Mouse (Mus musculus): ENCODE measurements around the gene Snd1.

Snd1 gene

DNA sequence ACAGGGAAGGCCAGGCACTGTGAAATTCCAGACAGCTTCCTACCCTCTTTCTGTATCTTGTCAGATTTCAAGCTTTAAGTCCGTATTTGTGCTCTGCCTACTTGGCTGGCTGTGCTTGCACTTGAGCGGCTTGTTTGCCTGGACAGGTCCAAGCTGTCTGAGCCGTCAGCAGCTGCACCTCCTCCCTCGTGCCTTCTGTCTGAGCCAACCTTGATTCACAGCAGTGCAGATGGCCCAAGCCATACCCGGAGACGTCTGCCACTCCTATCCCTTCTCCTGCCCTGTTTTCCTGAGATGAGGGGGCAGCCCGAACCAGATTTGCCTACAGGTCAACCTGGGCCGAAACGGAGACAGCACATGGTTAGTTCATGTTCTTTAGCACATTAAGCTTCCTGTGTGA is 342.1 kb downstream of the Snd1 start:
- DNase-seq, result no peak

DNA sequence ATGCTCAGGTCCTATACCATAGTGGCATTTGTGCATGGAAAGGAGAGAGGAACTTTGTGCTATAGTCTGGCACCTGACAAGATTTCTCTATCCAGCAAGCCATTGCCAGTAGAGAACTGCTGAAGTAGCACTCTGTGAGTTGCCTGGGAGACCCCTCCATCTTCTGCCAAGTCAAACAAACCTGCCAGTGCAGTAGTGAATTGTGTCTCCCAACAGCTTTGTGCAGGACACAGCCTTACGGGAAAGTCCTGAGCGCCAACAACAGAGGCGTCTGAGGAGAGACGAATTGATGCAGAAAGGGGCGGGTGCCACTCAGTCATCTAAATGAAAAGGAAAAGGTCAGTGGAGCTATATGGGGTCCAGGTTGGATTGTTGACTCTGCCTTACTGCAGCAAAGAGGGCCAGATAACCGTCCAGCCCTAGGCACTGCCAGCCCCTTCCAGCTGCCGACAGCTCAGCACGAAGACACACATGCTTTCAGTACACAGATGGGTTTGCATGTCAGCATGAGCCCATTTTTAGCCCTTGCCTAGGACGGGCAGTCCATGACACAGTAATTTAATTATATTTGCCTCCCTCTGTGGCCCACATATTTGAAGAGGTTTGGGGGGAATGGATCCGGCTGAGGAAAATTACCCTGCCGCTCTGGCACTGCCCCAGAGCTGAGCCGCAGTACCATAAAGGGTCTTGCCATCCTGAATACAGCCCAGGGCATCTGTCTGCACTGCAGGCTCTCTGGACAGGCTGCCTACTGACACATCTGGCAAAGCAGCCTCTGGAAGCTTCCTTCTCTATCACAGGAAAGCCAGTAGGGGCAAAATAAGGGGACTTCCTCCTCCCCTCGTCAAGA is 344.8 kb downstream of the Snd1 start:
- DNase-seq, result no peak

DNA sequence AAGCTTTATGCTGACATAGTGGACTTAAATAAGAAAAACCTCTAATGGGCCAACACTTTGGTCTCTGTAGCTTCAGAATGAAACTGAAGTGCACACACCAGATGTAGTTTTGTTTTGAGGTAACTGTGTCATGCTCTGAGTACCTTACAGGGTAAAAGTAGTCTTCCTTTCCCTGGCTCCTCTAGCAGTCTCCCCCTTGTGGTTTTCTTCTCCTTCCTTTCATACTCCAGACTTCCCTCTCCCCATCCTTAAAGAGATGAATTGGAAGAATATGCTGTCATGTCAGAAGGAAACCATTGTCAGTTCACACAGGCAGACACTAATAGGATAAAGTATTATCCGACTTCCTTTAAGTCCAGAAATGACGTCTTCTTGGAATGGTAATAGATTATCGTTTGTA is 347.4 kb downstream of the Snd1 start:
- DNase-seq, result no peak

DNA sequence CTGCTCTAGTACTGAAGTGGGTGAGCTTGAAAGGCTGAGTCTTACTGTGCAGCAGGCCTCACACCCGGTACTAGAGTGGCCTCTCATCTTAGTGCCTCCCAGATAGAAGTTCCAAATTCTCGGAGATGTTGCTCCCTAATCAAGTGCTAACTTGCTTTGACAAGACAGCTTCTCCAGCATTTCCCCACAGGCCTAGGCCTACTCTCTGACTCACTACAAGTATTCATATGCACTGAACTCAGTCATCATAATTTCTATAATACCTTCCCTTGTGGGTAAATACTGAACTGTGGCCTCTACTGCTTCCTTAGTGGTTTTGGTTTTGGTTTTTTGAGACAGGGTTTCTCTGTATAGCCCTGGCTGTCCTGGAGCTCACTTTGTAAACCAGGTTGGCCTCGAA is 348.4 kb downstream of the Snd1 start:
- no peak for DNase-seq

DNA sequence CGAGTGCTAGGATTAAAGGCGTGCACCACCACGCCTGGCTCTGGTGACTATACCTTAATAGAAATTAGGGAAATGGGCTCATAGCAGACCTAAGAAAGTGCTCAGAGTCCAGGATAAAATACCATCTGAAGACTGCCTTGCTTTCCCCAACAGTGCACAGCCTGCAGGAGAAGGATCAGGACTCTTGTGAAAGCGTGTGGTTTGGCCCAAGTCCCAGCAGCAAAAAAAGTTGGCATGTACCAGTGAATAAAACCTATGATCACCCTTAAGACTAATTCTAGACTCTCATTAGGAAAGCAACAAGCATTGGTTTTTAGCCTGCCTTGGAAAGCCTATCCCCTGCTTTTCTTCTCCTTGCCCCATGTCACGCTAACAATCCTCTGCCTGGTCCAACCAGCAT is 348.9 kb downstream of the Snd1 start:
- no peak for DNase-seq

DNA sequence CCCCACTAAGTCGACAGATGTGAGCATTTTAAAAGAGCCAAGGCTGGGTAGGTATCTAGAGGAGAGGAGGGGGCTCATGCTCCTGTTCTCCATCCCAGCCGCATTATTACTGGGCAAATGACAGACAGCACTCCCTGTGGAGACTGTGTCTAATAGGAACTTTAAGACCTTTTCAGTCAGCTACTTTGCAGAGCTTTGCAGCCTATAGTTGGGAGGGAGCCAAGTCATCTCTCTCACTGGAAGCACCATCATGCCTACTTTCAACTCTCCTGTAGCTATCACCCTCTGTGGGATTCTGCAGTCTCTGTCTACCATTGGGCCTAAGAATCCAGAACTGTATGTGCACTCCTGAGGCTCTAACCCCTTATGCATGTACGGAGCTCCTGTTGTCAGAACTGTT is 351.0 kb downstream of the Snd1 start:
- no peak for DNase-seq

DNA sequence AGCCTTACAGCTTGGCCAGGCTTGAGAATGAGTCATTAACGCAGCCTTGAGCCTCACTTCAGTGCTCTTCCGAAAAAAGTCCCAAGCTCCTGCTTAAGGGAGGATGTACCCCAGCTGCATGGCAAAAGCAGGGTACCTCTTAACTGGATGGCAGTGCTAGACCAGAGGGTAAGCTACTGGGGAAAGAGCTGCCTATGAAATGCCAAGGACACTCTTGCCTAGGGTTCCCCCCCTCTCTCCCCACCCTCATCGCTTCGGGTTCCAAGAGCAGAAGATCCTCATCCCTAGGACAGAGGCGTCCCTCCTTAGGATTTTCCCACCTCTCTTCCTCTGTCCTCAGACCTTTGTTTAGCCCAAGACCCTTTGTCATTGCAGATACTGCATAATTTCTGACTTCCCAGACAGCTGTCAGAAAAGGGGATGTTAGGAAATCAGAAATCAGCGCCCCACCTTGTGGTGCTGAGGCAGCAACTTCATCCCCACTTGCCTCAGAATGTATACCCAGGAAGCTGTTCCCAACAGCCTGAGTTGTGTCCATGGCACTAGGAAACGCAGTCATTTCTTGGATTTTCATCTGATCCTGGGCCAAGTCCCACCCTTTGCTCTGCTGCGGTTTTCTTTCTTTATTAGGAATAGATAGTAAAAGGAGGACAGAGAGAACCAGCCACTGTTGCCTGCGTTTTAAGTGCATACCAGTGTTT is 351.9 kb downstream of the Snd1 start:
- DNase-seq, result no peak

DNA sequence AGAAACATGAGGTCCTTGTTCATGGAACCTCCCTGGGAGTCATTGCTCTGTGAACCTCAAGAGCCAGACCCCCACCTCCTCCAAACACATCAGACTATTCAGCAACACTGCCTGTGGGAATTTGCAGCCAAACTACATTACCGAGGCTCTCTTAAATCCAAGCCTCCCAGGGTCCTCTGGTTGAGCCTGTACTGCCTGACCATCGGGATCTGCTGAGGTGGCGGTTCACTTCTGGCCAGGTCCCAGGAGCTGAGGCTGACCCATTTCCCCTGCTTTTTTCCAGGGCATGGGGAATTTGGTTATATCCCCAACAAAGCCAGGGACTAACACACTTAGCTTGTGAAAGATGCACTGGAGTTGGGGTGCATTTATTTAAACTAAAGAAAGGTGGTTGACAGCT is 352.6 kb downstream of the Snd1 start:
- no peak for DNase-seq

DNA sequence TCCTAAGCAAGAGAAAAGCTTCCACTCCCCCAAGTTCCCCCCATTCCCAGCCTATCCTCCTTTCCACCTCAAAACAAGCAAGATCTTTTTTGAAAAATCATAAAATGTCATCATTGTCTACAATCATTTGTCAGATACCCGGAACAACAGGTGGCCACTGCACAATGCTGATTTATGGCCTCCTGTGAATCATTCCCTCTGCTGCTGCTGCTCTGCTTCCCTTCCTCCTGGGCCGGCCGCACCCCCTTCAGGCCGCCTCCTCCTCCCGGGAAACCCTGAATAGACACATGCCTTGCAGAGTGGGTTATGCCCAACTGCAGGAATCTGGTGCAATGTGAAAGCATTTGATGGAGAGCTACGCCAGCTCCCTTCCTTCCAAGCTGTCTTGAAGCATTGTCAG is 353.7 kb downstream of the Snd1 start:
- DNase-seq, result no peak

DNA sequence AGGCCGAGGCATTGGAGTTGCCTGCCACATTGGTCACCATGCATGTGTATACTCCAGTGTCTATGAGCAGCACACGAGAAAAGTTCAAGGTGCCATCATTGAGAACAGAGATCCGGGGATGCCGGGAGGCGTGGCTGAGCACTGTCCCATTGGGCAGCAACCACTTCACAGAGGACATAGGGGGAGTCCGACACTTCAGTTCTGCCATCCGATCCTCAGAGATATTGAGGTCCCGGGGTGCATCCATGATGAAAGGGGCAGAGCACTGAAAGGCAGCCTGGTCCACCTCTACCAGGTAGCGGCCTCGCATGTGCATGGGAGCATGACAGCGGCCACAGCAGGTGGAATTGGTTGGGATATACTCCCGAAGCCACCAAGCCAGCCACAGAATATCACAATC is 355.4 kb downstream of the Snd1 start:
- no peak for DNase-seq

DNA sequence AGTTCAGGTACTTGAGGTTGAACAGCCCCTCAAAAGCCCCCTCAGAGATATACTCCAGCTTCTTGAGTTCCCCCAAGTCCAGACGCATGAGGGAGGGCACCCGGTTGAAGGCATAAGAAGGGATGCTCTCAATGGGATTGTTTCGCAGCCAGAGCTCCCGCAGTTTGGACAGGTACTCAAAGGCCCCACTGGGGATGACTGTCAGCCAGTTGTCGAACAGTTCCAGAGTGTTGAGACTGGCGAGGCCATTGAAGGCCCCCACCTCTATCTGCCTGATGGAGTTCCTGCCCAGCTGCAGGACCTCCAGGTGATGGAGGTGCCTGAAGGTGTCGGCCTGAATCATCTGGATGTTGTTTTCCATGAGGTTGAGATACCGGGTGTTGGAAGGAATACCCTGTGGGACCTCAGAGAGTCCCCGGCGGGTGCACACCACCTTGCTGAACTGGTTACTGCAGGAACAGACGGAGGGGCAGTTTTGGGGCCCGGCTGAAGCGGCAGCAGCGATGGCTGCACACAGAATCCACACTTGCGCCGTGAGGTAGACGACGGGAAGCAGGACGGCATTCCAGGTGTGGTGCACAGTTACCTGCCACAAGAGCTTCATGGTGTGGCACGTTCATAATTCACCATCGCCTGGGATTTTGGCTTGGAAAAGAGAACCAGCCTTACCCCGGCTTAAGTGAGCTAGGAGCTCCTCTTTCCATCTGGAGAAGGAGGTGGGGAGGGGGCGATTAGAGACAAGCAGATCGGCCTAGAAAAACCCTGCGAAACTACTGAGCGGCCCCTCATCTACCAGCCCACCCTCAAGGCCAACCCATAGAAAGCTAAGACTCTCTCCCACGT is 356.3 kb downstream of the Snd1 start, which contains the start of gene Lrrc4:
TSS of gene Lrrc4 (minus strand) at position 737 of the 843 bp plus-strand sequence.
- no peak for DNase-seq

DNA sequence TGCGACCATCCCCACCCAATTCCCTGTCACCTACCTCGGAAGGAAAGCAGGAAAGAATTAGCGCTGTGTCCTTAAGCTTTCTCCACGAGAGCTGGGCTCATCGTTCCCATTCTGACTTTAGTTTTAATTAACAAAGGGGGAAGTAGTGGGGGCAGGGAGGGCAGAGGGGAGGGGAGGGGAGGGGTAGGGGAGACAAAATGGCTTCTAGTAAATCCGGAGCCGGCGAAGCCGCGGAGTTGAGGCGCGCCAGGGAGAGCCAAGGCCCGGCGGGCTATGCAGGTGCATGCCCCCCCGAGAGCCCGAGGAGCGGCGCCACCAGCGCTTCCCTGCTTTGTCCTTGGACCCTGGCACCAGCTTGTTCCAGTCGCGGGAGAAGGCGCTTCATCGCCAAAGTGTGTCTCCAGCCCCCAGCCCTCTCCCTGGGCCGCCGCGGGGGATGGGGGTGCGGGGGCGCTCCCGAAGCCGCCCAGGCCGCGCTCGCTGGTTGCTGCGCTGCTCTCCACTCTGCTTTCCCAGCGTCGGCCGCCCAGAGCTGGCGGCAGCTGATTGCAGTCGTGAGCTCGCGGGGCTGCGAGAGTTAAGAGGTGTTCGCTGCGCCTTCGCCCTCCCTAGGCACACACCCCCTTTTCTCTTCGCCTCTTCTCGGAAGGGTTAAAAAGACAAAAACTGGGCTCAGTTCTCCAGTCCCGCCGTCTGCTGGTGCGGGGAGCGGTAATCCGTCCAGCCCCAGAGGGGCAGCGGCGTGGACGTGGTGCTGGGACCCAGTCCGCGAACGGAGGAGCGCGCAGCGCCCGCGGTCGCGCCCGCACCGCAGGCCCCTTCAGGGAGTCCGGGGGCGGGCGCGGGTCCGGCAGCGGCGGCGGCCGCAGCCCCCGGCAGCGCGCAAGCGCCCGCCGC is 357.2 kb downstream of the Snd1 start:
- DNase-seq, result peak; percentile 63

DNA sequence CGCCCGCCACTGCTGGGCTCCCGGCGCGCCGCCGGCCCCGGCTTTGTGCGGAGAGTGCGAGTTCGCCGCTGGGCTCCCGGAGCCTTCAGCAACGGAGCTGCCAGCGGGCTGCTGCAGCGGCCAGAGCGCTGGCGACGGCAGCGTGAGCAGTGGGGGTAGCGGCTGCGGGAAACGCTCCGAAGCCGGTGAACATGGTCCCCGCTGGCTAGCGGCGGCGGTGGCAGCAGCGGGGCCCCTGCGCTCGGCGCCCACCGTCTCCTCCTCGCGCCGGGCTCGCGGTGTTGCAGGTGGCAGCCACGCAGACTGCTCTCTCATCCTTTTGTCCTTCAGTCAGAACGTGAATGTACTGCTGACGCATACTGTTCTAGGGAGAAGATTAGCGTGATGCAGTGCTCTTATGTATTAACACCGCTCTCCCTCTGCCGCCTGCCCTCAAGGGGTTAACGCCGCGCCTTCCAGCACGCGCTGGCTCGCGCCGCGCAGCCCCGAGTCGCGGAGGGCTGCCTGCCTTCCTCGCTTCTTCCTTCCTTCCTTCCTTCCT is 357.9 kb downstream of the Snd1 start:
- DNase-seq, result peak; percentile 60

DNA sequence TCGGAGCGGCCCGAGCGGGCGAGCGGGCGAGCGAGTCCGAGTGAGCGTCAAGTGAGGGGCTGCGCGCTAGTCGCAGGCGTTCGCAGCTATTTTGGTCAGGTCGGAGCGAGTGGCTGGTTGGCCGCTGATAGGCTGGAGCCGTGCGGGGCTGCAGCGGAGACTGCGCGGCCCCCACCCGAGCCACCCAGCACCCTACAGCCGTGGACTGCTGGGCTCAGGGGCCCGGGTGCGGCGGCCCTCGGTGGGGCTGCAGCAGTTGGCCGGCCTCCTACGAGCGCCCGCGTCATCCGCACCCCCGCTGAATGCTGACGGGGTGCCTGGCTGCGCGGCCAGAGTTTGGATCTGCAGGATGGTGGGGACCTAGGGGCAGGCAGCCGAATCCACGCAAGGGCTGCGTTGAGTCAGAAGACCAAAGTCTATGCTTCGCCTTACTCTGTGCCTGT is 358.5 kb downstream of the Snd1 start:
- DNase-seq, result peak; percentile 54

DNA sequence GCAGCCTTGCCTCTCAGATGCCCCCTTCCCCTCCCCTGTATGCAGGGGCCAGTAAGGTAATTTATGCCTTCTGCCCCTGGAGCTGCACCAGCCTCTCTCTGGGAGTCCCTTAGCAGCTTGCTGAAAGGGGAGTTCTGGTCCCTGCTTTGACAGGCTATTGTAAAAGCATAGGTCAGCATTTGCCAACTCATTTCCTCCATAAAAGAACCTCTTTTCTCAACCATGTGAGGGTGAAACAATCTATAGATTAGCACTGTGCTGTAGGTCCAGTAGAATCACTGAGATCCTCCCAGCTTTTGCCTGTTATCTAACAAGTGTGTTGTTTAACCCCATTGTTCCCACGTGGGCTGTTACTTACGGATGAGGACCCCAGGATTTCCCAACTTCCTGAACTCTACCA is 359.1 kb downstream of the Snd1 start:
- DNase-seq, result no peak

DNA sequence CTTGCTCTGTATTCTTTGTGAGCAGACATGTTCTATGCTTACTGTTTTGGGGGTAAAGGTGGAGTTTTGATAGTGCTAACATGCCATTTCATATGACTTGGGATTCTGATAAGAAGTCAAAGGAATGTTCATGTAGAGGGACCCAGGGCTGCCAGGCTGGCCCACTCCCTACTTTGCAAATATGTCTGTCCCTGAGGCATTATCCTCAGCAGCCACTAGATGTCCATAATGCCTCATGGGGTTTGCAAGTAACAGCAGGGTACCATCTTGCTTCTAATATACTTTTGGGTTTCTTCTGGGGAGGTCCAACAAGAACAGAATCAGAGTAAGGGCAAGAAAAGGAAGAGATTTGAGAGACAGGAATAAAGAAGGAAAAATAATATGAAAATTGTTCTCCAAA is 361.7 kb downstream of the Snd1 start:
- no peak for DNase-seq

DNA sequence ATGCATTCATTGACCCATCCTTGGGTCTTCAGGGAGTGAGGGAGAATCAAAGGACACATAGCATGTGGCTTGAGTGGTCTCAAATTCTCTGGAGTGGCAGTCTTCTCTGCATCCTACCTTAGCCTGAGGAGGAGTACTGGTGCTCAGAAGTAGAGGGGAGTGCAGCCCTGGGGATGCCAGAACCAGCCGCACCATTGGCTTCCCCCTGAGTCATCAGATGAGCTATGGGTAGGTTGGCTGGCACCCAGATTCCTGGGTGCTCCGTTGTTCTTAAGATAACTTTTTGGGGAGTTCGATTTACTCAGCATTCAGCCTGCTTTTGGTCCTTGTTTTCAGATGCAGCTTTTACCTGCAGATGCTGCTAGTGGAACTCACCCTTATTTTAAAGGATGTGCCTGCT is 366.6 kb downstream of the Snd1 start:
- DNase-seq, result no peak

DNA sequence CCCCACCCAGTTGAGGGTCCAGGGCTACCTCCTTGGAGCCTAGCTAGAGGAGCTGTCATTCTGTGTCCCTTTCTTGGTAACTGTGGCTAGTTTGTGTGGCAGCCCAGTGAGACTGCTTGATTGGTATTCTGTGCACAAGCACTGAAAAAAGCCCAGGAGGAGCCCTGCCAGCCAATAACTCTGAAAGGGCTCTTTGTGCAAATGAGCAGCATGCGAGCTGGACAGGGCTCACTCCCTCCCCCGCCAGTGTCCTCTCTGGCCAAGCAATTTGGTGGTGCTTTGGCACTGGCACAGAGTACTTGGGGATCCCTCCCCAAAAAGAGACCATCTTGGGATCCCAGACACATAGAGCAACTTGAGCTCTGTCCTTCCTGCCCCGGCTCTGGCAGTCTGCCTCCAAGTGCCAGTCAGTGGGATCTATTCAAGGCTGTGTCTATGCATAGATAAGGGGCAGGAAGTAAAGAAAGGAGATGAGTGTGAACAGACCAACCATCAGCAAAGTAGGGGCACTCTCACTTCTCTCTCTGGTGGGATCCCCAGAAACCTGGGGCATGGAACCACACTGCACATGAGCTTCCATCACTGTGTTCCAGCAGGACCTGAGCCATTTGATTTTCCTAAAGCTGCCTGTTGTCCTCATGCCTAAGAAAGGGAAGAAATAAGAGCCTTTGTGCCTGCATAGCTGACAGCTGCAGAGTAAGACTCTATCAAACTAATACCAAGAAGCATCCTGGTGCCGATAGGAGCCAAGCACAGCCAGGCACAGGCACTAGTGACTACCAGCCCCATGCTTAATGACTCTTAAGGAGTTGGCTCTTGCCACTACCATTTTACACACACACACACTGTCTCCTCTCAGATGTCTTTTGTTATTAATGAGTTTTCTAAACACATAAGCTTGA is 367.7 kb downstream of the Snd1 start:
- no peak for DNase-seq

DNA sequence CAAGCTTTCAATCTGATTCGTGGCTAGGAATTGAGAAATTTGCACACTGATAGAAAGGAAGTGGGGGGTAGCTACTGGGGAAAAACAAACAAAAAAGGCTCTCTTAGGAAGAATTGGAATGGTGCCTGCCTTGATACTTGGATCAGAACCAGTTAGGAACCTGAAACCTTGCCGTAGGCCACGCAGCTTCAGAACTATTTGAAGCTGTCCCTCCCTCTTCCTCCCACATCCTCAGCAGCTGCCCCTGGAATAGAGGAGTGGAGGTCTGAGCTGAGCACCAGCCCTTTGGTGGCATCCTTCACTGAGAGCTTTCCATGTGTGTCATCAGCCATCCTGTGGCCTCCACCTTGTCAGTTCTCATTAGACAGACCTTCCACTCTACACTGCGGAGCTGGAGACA is 370.7 kb downstream of the Snd1 start:
- DNase-seq, result no peak

DNA sequence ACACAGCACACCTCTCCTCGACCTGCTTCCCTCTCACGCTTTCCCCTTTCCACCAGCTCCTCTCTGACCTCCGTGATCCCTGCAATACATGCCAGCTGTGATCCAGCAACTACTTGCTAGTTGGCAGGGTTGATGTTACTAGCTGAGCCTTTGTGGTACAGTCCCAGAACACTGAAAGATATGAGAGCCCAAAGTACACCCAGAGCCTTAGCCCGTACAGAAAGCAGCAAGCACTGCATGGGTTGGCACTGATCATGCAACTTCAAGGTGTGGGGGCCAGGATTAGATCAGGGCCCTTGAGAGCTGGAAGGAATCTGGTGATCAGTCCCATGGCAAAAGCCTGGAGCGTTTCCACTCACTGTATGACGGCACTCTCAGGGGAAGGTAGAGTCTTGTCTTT is 372.7 kb downstream of the Snd1 start:
- no peak for DNase-seq

DNA sequence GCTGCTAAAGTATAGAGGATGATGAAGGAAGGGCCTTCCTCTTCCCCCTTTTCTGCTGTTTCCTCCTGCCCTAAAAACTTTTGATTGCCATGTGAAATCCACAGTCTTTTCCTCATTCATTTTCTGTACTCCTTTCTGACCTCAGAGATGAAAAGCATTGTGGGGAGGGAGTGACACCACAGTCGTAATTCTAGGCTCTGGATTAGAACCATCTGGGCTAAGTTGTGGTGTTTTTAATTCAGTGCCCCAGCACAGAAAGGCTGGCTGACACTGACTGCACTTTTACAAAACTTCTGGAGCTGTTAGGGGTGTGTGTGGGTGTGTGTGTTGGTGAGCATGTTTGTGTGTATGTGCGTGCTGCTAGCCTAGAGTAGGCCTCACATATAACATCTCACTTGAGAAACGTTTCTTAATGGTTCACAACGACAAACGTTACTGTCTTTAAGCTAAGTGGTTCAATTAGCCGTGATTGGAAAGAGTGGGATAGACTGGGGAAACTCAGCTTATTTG is 373.4 kb downstream of the Snd1 start:
- no peak for DNase-seq
